Mouse (Mus musculus) MEL (cell line): ENCODE measurements around the gene Shroom1. TPM values are rescaled to one million over a fixed set of nuclear protein-coding genes. Genes with fewer than 3 reads are reported as not detected.

Experiments
- DNase-seq: peaks from one replicate; pipeline ENCODE4 v3.0.0; 2011; ENCODE audit warnings: low read depth, low spot score
- H3K27ac ChIP-seq: 2 replicates; pipeline ENCODE4 v1.5.1; 2012; ENCODE audit warnings: low read depth, mild to moderate bottlenecking, control low read depth, low read length, moderate library complexity; ENCODE audit not compliant: control insufficient read depth
- H3K27me3 ChIP-seq, 2 experiments: fragments of 150-350 bp in 1 of 2; sonication (generic) in 1 of 2; 2 replicates each; pipeline ENCODE4 v1.6.1; 2012; ENCODE audit warnings: low read length in 2 of 2, mild to moderate bottlenecking in 2 of 2, improper control_type of control experiment in 1 of 2, moderate library complexity in 1 of 2; ENCODE audit not compliant: insufficient read depth in 2 of 2, control insufficient read depth in 1 of 2
- H3K36me3 ChIP-seq, 2 experiments: 2 replicates each; pipeline ENCODE4 v1.6.1; 2012 to 2014; ENCODE audit warnings: low read length in 2 of 2, improper control_type of control experiment in 1 of 2, inconsistent platforms in 1 of 2, mild to moderate bottlenecking in 1 of 2; ENCODE audit not compliant: insufficient read depth in 2 of 2, control insufficient read depth in 1 of 2
- H3K4me1 ChIP-seq, 2 experiments: fragments of 150-350 bp in 1 of 2; sonication (generic) in 1 of 2; 2 replicates each; pipeline ENCODE4 v1.6.1; 2012; ENCODE audit warnings: low read length in 2 of 2, improper control_type of control experiment in 1 of 2, mild to moderate bottlenecking in 1 of 2; ENCODE audit not compliant: insufficient read depth in 2 of 2, control insufficient read depth in 1 of 2
- H3K4me3 ChIP-seq, 2 experiments: fragments of 150-350 bp in 1 of 2; sonication (generic) in 1 of 2; 2 replicates each; pipeline ENCODE4 v1.5.1; 2012; ENCODE audit warnings: low read depth in 2 of 2, low read length in 2 of 2, mild to moderate bottlenecking in 2 of 2, moderate library complexity in 2 of 2, control low read depth in 1 of 2, improper control_type of control experiment in 1 of 2; ENCODE audit not compliant: control insufficient read depth in 1 of 2, insufficient read depth in 1 of 2
- H3K79me2 ChIP-seq: 2 replicates; pipeline ENCODE4 v1.6.1; 2012; ENCODE audit warnings: mild to moderate bottlenecking, low read length, moderate library complexity; ENCODE audit not compliant: control insufficient read depth, poor library complexity, insufficient read depth
- H3K9ac ChIP-seq: 2 replicates; pipeline ENCODE4 v1.6.1; 2012; ENCODE audit warnings: low read depth, mild to moderate bottlenecking, control low read depth, low read length, moderate library complexity; ENCODE audit not compliant: control insufficient read depth, poor library complexity, severe bottlenecking
- H3K9me3 ChIP-seq: fragments of 150-350 bp; sonication (generic); replicated peaks from 2 replicates; pipeline ENCODE4 v1.6.1; 2012; ENCODE audit warnings: mild to moderate bottlenecking, low read length, improper control_type of control experiment, moderate library complexity; ENCODE audit not compliant: insufficient read depth
- BHLHE40 ChIP-seq: IDR thresholded peaks from 2 replicates; pipeline ENCODE4 v1.6.1; 2012; ENCODE audit warnings: low read depth, mild to moderate bottlenecking, inconsistent platforms, low read length, improper control_type of control experiment, borderline replicate concordance
- CHD1 ChIP-seq: IDR thresholded peaks from 2 replicates; pipeline ENCODE4 v1.6.1; 2012; ENCODE audit warnings: low read depth, mild to moderate bottlenecking, inconsistent platforms, low read length, improper control_type of control experiment
- CHD2 ChIP-seq: IDR thresholded peaks from 2 replicates; pipeline ENCODE4 v1.6.1; 2011; ENCODE audit warnings: low read length, improper control_type of control experiment
- CTCF ChIP-seq, 3 experiments: IDR thresholded peaks in 2 of 3; conservative IDR thresholded peaks in 1 of 3; 2 replicates each; pipeline ENCODE4 v1.5.1; 2011 to 2012; ENCODE audit warnings: low read length in 3 of 3, low read depth in 2 of 3, mild to moderate bottlenecking in 2 of 3, improper control_type of control experiment in 1 of 3, inconsistent platforms in 1 of 3, mixed read lengths in 1 of 3, moderate library complexity in 1 of 3; ENCODE audit not compliant: control insufficient read depth in 1 of 3, insufficient read depth in 1 of 3, poor library complexity in 1 of 3, severe bottlenecking in 1 of 3
- E2F4 ChIP-seq: IDR thresholded peaks from 2 replicates; pipeline ENCODE4 v1.6.1; 2011; ENCODE audit warnings: low read depth, low read length, improper control_type of control experiment, borderline replicate concordance
- EP300 ChIP-seq, 2 experiments: IDR thresholded peaks; 2 replicates each; pipeline ENCODE4 v1.6.1; 2011; ENCODE audit warnings: improper control_type of control experiment in 2 of 2, low read length in 2 of 2, low read depth in 1 of 2, mild to moderate bottlenecking in 1 of 2
- JUND ChIP-seq: IDR thresholded peaks from 2 replicates; pipeline ENCODE4 v1.6.1; 2011; ENCODE audit warnings: low read depth, mild to moderate bottlenecking, improper control_type of control experiment, low read length
- KAT2A ChIP-seq: conservative IDR thresholded peaks from 2 replicates; pipeline ENCODE4 v1.6.1; 2012; ENCODE audit warnings: low read depth, low read length, improper control_type of control experiment, inconsistent platforms
- MAFK ChIP-seq: IDR thresholded peaks from 2 replicates; pipeline ENCODE4 v1.6.1; 2011; ENCODE audit warnings: low read depth, mild to moderate bottlenecking, low read length, improper control_type of control experiment, borderline replicate concordance
- MAX ChIP-seq: IDR thresholded peaks from 2 replicates; pipeline ENCODE4 v1.6.1; 2011; ENCODE audit warnings: low read length, improper control_type of control experiment
- MAZ ChIP-seq: IDR thresholded peaks from 2 replicates; pipeline ENCODE4 v1.6.1; 2012; ENCODE audit warnings: low read depth, mild to moderate bottlenecking, inconsistent platforms, low read length, improper control_type of control experiment
- NELFE ChIP-seq: IDR thresholded peaks from 2 replicates; pipeline ENCODE4 v1.6.1; 2011; ENCODE audit warnings: low read depth, low read length, improper control_type of control experiment
- RCOR1 ChIP-seq: IDR thresholded peaks from 2 replicates; pipeline ENCODE4 v1.6.1; 2012; ENCODE audit warnings: low read depth, mild to moderate bottlenecking, inconsistent platforms, low read length, improper control_type of control experiment
- TAL1 ChIP-seq: IDR thresholded peaks from 2 replicates; pipeline ENCODE4 v1.6.1; 2012; ENCODE audit warnings: mild to moderate bottlenecking, inconsistent platforms, low read length, moderate library complexity, mixed read lengths
- TBP ChIP-seq: IDR thresholded peaks from 2 replicates; pipeline ENCODE4 v1.8.0; 2011; ENCODE audit warnings: low read depth, low read length, improper control_type of control experiment
- TCF12 ChIP-seq: IDR thresholded peaks from 2 replicates; pipeline ENCODE4 v1.6.1; 2014; ENCODE audit warnings: low read depth, mild to moderate bottlenecking, inconsistent platforms, low read length, improper control_type of control experiment, moderate library complexity
- USF1 ChIP-seq: IDR thresholded peaks from 2 replicates; pipeline ENCODE4 v1.6.1; 2014; ENCODE audit warnings: low read depth, mild to moderate bottlenecking, inconsistent platforms, low read length, improper control_type of control experiment, moderate library complexity
- USF2 ChIP-seq, 2 experiments: IDR thresholded peaks; 2 replicates each; pipeline ENCODE4 v1.6.1; 2011 to 2012; ENCODE audit warnings: improper control_type of control experiment in 2 of 2, low read length in 2 of 2, borderline replicate concordance in 1 of 2, inconsistent platforms in 1 of 2, low read depth in 1 of 2, mild to moderate bottlenecking in 1 of 2; ENCODE audit not compliant: insufficient read depth in 1 of 2
- ZC3H11A ChIP-seq: IDR thresholded peaks from 2 replicates; pipeline ENCODE4 v1.6.1; 2012; ENCODE audit warnings: low read depth, mild to moderate bottlenecking, inconsistent platforms, low read length, improper control_type of control experiment
- ZKSCAN1 ChIP-seq: IDR thresholded peaks from 2 replicates; pipeline ENCODE4 v1.6.1; 2012; ENCODE audit warnings: low read depth, mild to moderate bottlenecking, inconsistent platforms, low read length, improper control_type of control experiment, moderate library complexity
- polyA plus RNA-seq, 2 experiments: library from polyadenylated mRNA; stranded (reverse) in 1 of 2; unstranded in 1 of 2; fragments of >175 nt in 1 of 2; fragments of >200 nt in 1 of 2; gene quantifications; 2 replicates each; pipeline versions ENCODE4 v1.2.1 to v1.2.4; 2012; ENCODE audit warnings: low replicate concordance in 2 of 2, low read depth in 1 of 2; ENCODE audit not compliant: insufficient read length in 2 of 2, insufficient read depth in 1 of 2, missing spikeins in 1 of 2
- total RNA-seq: library from RNA; depleted of rRNA; stranded (reverse); fragments of 300-350 nt; gene quantifications from 2 replicates; pipeline ENCODE4 v1.2.3, GENCODE M21; 2012

The Shroom1 gene
- total and polyA plus RNA-seq, 3 experiments, result 0.19 TPM; not detected in 2

GRCm38 (mm10) chr11:53466231-53466971 lies 9.4 kb downstream of the Shroom1 start:
- no peak overlapping the region for H3K27ac ChIP-seq
- H3K9ac ChIP-seq, result no peak overlapping the region
- no peaks in the 10 kb centered on the region for H3K9me3 ChIP-seq
- no peak for DNase-seq
- TF ChIP-seq TBP, result no peak
- TF ChIP-seq USF1, result no peak
- TF ChIP-seq CTCF (IDR thresholded peaks at IDR 0.05 in 2 of 3, conservative IDR thresholded peaks at IDR 0.05 in 1 of 3; ENCODE audit: control insufficient read depth in 1 of 3, insufficient read depth in 1 of 3, low read depth in 2 of 3, low read length in 3 of 3, poor library complexity in 1 of 3, severe bottlenecking in 1 of 3), result 0 out of 6 replicates have a peak, but pooled peaks of 1 of the 3 experiments have one; percentile 16
- H3K79me2 ChIP-seq, result no peaks in the 10 kb centered on the region
- H3K4me3 ChIP-seq, result no peak overlapping the region
- H3K27me3 ChIP-seq, result no peaks in the 10 kb centered on the region
- H3K4me1 ChIP-seq, result peaks cover 6 to 19% of the 10 kb centered on the region in 2 experiments; a peak in 3 of 4 replicates
- peaks cover 0 to 8% of the 10 kb centered on the region in 2 experiments; a peak in 1 of 4 replicates for H3K36me3 ChIP-seq

- Histone ChIP-seq H3K4me3 (peak overlapping the region; percentile 36 to 42; a peak in 3 of 4 replicates), H3K79me2 (no peaks in the 10 kb centered on the region), H3K9ac (0 out of 2 replicates have a peak overlapping the region, but pooled peaks have one; percentile 18), H3K4me1 (peaks cover 2 to 11% of the 10 kb centered on the region in 2 experiments; a peak in 3 of 4 replicates), H3K27me3 (0 out of 4 replicates have a peak, but pooled peaks cover 0 to 2% of the 10 kb centered on the region in 2 experiments), H3K27ac (no peak overlapping the region), H3K36me3 (peaks cover 0 to 8% of the 10 kb centered on the region in 2 experiments; a peak in 1 of 4 replicates), H3K9me3 (no peaks in the 10 kb centered on the region)
- TF ChIP-seq NELFE (no peak), RCOR1 (peak; percentile 25; the same call in 1 of the 2 replicates)
- no peak for DNase-seq
Observed at GRCm38 (mm10) chr11:53469294-53469967, 12.4 kb downstream of the Shroom1 start.

DNA sequence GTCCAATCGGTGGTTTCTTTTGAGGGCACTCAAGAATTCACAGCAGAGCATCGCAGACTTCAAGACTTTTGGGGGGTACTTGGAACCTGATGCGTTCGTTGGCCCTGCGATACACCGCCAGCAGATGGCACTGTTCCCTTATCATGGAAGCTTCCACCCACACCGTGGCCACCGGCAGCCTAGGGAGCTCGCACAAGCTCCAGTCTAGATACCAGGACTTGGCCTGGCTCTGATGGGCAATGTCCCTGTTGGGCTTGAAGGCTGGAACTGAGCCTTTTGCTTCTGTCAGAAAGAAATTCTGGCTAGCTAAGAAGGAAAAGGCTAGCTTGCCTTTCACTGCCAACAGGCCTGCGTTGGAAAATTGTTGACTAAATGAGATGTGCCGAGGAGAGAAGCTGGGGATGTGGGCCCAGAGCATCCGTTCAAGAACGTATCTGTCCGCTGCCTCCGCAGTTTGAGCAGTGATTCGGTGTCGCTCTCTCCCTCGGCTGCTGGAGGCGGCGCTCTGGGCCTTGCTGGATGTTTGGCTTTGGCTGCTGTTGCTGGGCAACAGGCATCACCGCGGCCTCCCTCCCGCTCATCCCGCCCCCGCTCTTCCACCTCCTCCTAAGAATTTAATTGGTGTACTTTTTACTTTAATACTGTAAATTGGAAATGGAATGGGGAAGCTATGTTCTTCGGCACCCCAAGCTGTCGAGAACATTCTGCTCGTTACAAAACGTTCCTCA lies 13.1 kb downstream of the Shroom1 start, which contains the start of gene Gm9837:
TSS of gene Gm9837 (minus strand) at position 512 of the 728 bp plus-strand sequence.
- Histone ChIP-seq H3K9me3 (no peaks in the 10 kb centered on the region), H3K27ac (no peak within 1 kb of the TSS), H3K4me1 (peaks cover 2 to 11% of the 10 kb centered on the region in 2 experiments; a peak in 3 of 4 replicates), H3K79me2 (no peaks in the 10 kb centered on the region), H3K36me3 (peaks cover 0 to 8% of the 10 kb centered on the region in 2 experiments; a peak in 1 of 4 replicates), H3K4me3 (peak within 1 kb of the TSS; percentile 36 to 42; a peak in 3 of 4 replicates), H3K27me3 (peaks cover 0 to 2% of the 10 kb centered on the region in 2 experiments; a peak in 2 of 4 replicates), H3K9ac (0 out of 2 replicates have a peak within 1 kb of the TSS, but pooled peaks have one; percentile 18)
- DNase-seq, result peak; percentile 95
- TF ChIP-seq JUND, result no peak
- no peak for TF ChIP-seq CHD2
- TF ChIP-seq KAT2A, result no peak
- TF ChIP-seq MAFK, result no peak
- no peak for TF ChIP-seq E2F4
- TF ChIP-seq ZKSCAN1, result no peak
- no peak for TF ChIP-seq TAL1
- TF ChIP-seq RCOR1, result 0 out of 2 replicates have a peak, but pooled peaks have one; percentile 9
- TF ChIP-seq EP300 (IDR thresholded peaks at IDR 0.05; ENCODE audit: low read depth in 1 of 2, low read length in 2 of 2), result peak in 1 of 2 experiments; percentile 28; a peak in 1 of 4 replicates
- TF ChIP-seq CHD1, result no peak
- TF ChIP-seq TBP, result no peak
- TF ChIP-seq MAX, result no peak; the same call in 1 of the 2 replicates
- TF ChIP-seq USF2 (IDR thresholded peaks at IDR 0.05; ENCODE audit: borderline replicate concordance in 1 of 2, insufficient read depth in 1 of 2, low read depth in 1 of 2, low read length in 2 of 2), result no peak
- TF ChIP-seq MAZ, result 0 out of 2 replicates have a peak, but pooled peaks have one; percentile 52
- TF ChIP-seq BHLHE40, result peak; percentile 28; the same call in 1 of the 2 replicates
- no peak for TF ChIP-seq TCF12
- TF ChIP-seq ZC3H11A, result peak; percentile 99
